28 mouse cellular contexts compared by ENCODE assay signal in genomic region chr6:38833721-38834120, GRCm38 (mm10). TPM values are rescaled to one million over a fixed set of nuclear protein-coding genes. Genes with fewer than 3 reads are reported as not detected.
DNase-seq lines count a peak whose midpoint lies in the region; ATAC-seq and TF ChIP-seq lines count a peak whose summit lies in the region.
"Had no signal": no experiment of that assay in that cellular context is flagged by ENCODE, and none has a peak within 500 bp of the region (broad histone marks: within the 10 kb centered on the region; RNA-seq: fewer than 3 reads in every experiment).

No protein-coding gene starts in this region.

- H3K79me2 ChIP-seq in heart, adult 2 months (replicated peaks; ENCODE audit: control insufficient read depth, insufficient read depth, low read length), result peaks cover 6% of the 10 kb centered on the region; the same call in 1 of the 2 replicates

- no peak overlapping the region for H3K4me2 ChIP-seq in liver, embryonic 14.5 days (ENCODE audit: low read depth)
- H3K4me2 ChIP-seq: embryonic facial prominence, embryonic 15.5 days; forebrain, embryonic 12.5 days; heart, embryonic 12.5 days; hindbrain, embryonic 14.5 days; limb, embryonic 13.5 days; lung, embryonic 14.5 days; midbrain, embryonic 11.5 days; neural tube, embryonic 13.5 days had no signal

- peaks cover 4% of the 10 kb centered on the region for H3K4me1 ChIP-seq in heart, adult 2 months (ENCODE audit: control insufficient read depth, insufficient read depth, low read length)
- peaks cover 98% of the 10 kb centered on the region for H3K4me1 ChIP-seq in megakaryocyte, embryonic 14.5 days
- H3K4me1 ChIP-seq in liver, embryonic 14.5 days (replicated peaks; ENCODE audit: control insufficient read depth in 2 of 2, insufficient read depth in 2 of 2, low read length in 1 of 2), result peaks cover 58 to 64% of the 10 kb centered on the region in 2 experiments

- DNase-seq in heart, adult 11 months, result peak; percentile 62
- no peak for DNase-seq in heart, adult 2 months
- DNase-seq in liver, embryonic 14.5 days (ENCODE audit: low read depth in 3 of 3, low spot score in 3 of 3), result no peak
- DNase-seq in thymus, postnatal 10 days (ENCODE audit: low spot score in 2 of 2), result no peak
- no peak for DNase-seq in natural killer cell, adult 2 months (ENCODE audit: low spot score in 2 of 2)
- no peak for DNase-seq in urinary bladder, postnatal 25 days (ENCODE audit: low spot score)
- DNase-seq: adrenal gland, postnatal 36 days; cerebellum, adult 2 months; cerebellum, postnatal 25 days; gastrocnemius, postnatal 10 days; kidney, adult 18-20 months; kidney, postnatal 4 days; lung, embryonic 14.5 days; lung, postnatal 14 days; right cerebral cortex, postnatal 4 days; thymus, postnatal 14 days had no signal

- 94% methylated on average over 3 of the region's 3 CpGs for WGBS in heart, adult 2 months
- 88% methylated on average over 3 of the region's 3 CpGs for WGBS in liver, embryonic 14.5 days (ENCODE audit: insufficient replicate concordance)

- peaks cover 3% of the 10 kb centered on the region for H3K36me3 ChIP-seq in heart, adult 2 months (ENCODE audit: control insufficient read depth, insufficient read depth, low read length)
- peaks cover 79% of the 10 kb centered on the region for H3K36me3 ChIP-seq in megakaryocyte, embryonic 14.5 days (replicated peaks; ENCODE audit: low read length)
- peaks cover 30% of the 10 kb centered on the region for H3K36me3 ChIP-seq in liver, embryonic 14.5 days (replicated peaks; ENCODE audit: control insufficient read depth, insufficient read depth, low read depth)
- H3K36me3 ChIP-seq: embryonic facial prominence, embryonic 15.5 days had no signal

- H3K27me3 ChIP-seq in heart, adult 2 months (ENCODE audit: control insufficient read depth, insufficient read depth, low read length), result no peaks in the 10 kb centered on the region
- no peaks in the 10 kb centered on the region for H3K27me3 ChIP-seq in megakaryocyte, embryonic 14.5 days (replicated peaks)
- H3K27me3 ChIP-seq in liver, embryonic 14.5 days (ENCODE audit: control insufficient read depth, insufficient read depth, low read length), result no peaks in the 10 kb centered on the region
- H3K27me3 ChIP-seq: embryonic facial prominence, embryonic 15.5 days; forebrain, embryonic 12.5 days; heart, embryonic 12.5 days; limb, embryonic 13.5 days; neural tube, embryonic 13.5 days had no signal

- no peak for TF ChIP-seq POLR2A in heart, adult 2 months (IDR thresholded peaks at IDR 0.05; ENCODE audit: insufficient read depth, low read depth, low read length)

- H3K9me3 ChIP-seq in megakaryocyte, embryonic 14.5 days, result no peaks in the 10 kb centered on the region
- no peaks in the 10 kb centered on the region for H3K9me3 ChIP-seq in liver, embryonic 14.5 days (ENCODE audit: control insufficient read depth, low read length)
- H3K9me3 ChIP-seq: embryonic facial prominence, embryonic 10.5 days; embryonic facial prominence, embryonic 15.5 days; forebrain, embryonic 12.5 days; heart, embryonic 12.5 days; limb, embryonic 13.5 days; neural tube, embryonic 13.5 days had no signal

- H3K4me3 ChIP-seq in heart, adult 2 months, result no peak overlapping the region
- peak overlapping the region; percentile 7 for H3K4me3 ChIP-seq in megakaryocyte, embryonic 14.5 days (replicated peaks)
- H3K4me3 ChIP-seq in liver, embryonic 14.5 days (ENCODE audit: insufficient read depth in 1 of 2, low read depth in 2 of 2, low read length in 2 of 2), result no peak overlapping the region
- H3K4me3 ChIP-seq: embryonic facial prominence, embryonic 10.5 days; embryonic facial prominence, embryonic 15.5 days; forebrain, embryonic 12.5 days; heart, embryonic 12.5 days; limb, embryonic 13.5 days; neural tube, embryonic 13.5 days had no signal

- intact Hi-C loops in heart, adult 2 months (cut with DNase I), result no loop called here

- no peak for TF ChIP-seq EP300 in heart, adult 2 months (IDR thresholded peaks at IDR 0.05; ENCODE audit: insufficient read depth, low read depth, low read length)
- TF ChIP-seq EP300 in liver, embryonic 14.5 days (IDR thresholded peaks at IDR 0.05; ENCODE audit: low read depth), result no peak

- H3K27ac ChIP-seq in heart, adult 2 months, result no peak overlapping the region
- H3K27ac ChIP-seq in liver, embryonic 14.5 days, result peak overlapping the region; percentile 41
- H3K27ac ChIP-seq: embryonic facial prominence, embryonic 10.5 days; embryonic facial prominence, embryonic 15.5 days; hindbrain, embryonic 14.5 days; limb, embryonic 13.5 days; neural tube, embryonic 13.5 days had no signal

- H3K9ac ChIP-seq in heart, adult 2 months (ENCODE audit: low read depth, low read length), result no peak overlapping the region
- H3K9ac ChIP-seq in liver, embryonic 14.5 days (replicated peaks), result peak overlapping the region; percentile 5; the same call in 1 of the 2 replicates
- H3K9ac ChIP-seq: embryonic facial prominence, embryonic 15.5 days; forebrain, embryonic 12.5 days; heart, embryonic 12.5 days; hindbrain, embryonic 14.5 days; limb, embryonic 13.5 days; lung, embryonic 14.5 days; neural tube, embryonic 13.5 days had no signal

- no peak for TF ChIP-seq CTCF in heart, adult 2 months (IDR thresholded peaks at IDR 0.05)
- TF ChIP-seq CTCF in liver, embryonic 14.5 days (IDR thresholded peaks at IDR 0.05; ENCODE audit: low read depth), result no peak

- ATAC-seq in megakaryocyte, adult 5-6 weeks (ENCODE audit: poor library complexity, severe bottlenecking), result no peak
- no peak for ATAC-seq in liver, embryonic 14.5 days (ENCODE audit: insufficient read depth)
- ATAC-seq: CD4-positive, CD25-positive, alpha-beta regulatory T cell, adult 4 months; midbrain, embryonic 16.5 days had no signal

RNA-seq across cellular contexts. Expression of gene Tbxas1, which starts 41.5 kb away (rescaled TPM):
- 1 to 10 TPM; 2.1 to 2.7 TPM for total RNA-seq in heart, adult 2 months (2021)
- polyA plus RNA-seq in heart, adult 2 months (2012; rRNA removed), result 1.9 and 2.7 TPM in 2 replicates
- 165 and 265 TPM in 2 replicates for polyA plus RNA-seq in megakaryocyte, embryonic 14.5 days (2012; ENCODE audit: insufficient read depth, low replicate concordance)
- 22.3 and 25.1 TPM in 2 replicates for total RNA-seq in megakaryocyte, adult 5-6 weeks (2015)
- total RNA-seq in megakaryocyte, adult 5-6 weeks (2017), result 33.0 and 43.3 TPM in 2 replicates
- 4.5 and 5.1 TPM in 2 replicates for polyA plus RNA-seq in liver, embryonic 14.5 days (2012; rRNA removed)
- polyA plus RNA-seq in liver, embryonic 14.5 days (2014; fragmentation: Nextera tagmentation; extraction: Ambion mirVana), result 6.3 and 8.4 TPM in 2 replicates

RNA-seq across cellular contexts. Expression of gene Hipk2, which starts 42.2 kb away (rescaled TPM):
- 10 to 100 TPM; 91.0 to 98.5 TPM for total RNA-seq in heart, adult 2 months (2021)
- 35.9 and 51.3 TPM in 2 replicates for polyA plus RNA-seq in heart, adult 2 months (2012; rRNA removed)
- 102 and 296 TPM in 2 replicates for polyA plus RNA-seq in megakaryocyte, embryonic 14.5 days (2012; ENCODE audit: insufficient read depth, low replicate concordance)
- 54.5 and 60.9 TPM in 2 replicates for total RNA-seq in megakaryocyte, adult 5-6 weeks (2015)
- 9.5 and 21.8 TPM in 2 replicates for total RNA-seq in megakaryocyte, adult 5-6 weeks (2017)
- polyA plus RNA-seq in liver, embryonic 14.5 days (2012; rRNA removed), result 10.7 and 12.3 TPM in 2 replicates
- polyA plus RNA-seq in liver, embryonic 14.5 days (2014; fragmentation: Nextera tagmentation; extraction: Ambion mirVana), result 13.0 and 15.5 TPM in 2 replicates

Comparison
In these comparisons a context has a peak if more than half of its experiments do, and no peak if none do; other contexts are left out.
1. RNA of gene Tbxas1, which starts 41.5 kb away (polyA plus RNA-seq): 165 to 265 TPM in megakaryocyte, embryonic 14.5 days; 4.5 to 8.4 TPM in liver, embryonic 14.5 days and 1.9 to 2.7 TPM in heart, adult 2 months; every median in the first group is over 10 times any median in the second.